Mouse (Mus musculus) CH12.LX (cell line): ENCODE results near the gene Ankrd11. TPM values are rescaled to one million over a fixed set of nuclear protein-coding genes. Genes with fewer than 3 reads are reported as not detected.

Experiments used
- DNase-seq: peaks from one replicate; pipeline ENCODE4 v3.0.0-alpha.2; 2013; ENCODE audit errors: extremely low read depth
- H3K27ac ChIP-seq: 2 replicates; pipeline ENCODE4 v1.5.1; 2012; ENCODE audit warnings: low read depth, mild to moderate bottlenecking, control low read depth, moderate library complexity; ENCODE audit not compliant: insufficient read depth
- H3K27me3 ChIP-seq: replicated peaks from 2 replicates; pipeline ENCODE3; 2012; ENCODE audit warnings: inconsistent platforms
- H3K36me3 ChIP-seq, 2 experiments: replicated peaks in 1 of 2; 2 replicates each; pipeline versions ENCODE3 to v1.6.1; 2012; ENCODE audit warnings: inconsistent platforms in 1 of 2, low read length in 1 of 2, mild to moderate bottlenecking in 1 of 2, mixed read lengths in 1 of 2, moderate library complexity in 1 of 2; ENCODE audit not compliant: control insufficient read depth in 1 of 2, insufficient read depth in 1 of 2
- H3K4me1 ChIP-seq, 2 experiments: 2 replicates each; pipeline ENCODE4 v1.6.1; 2012; ENCODE audit warnings: inconsistent platforms in 1 of 2, moderate library complexity in 1 of 2; ENCODE audit not compliant: insufficient read depth in 2 of 2, control insufficient read depth in 1 of 2
- H3K4me2 ChIP-seq: 2 replicates; pipeline ENCODE4 v1.6.1; 2012; ENCODE audit warnings: low read depth, mild to moderate bottlenecking, control low read depth; ENCODE audit not compliant: poor library complexity, insufficient read depth, severe bottlenecking
- H3K4me3 ChIP-seq, 3 experiments: fragments of 150-350 bp in 1 of 3; sonication (generic) in 1 of 3; replicated peaks in 1 of 3; 2 replicates each; pipeline versions ENCODE3 to v1.5.1; 2011 to 2012; ENCODE audit warnings: low read depth in 2 of 3, low read length in 2 of 3, mild to moderate bottlenecking in 2 of 3, moderate library complexity in 2 of 3, control low read depth in 1 of 3, improper control_type of control experiment in 1 of 3, inconsistent platforms in 1 of 3, mixed read lengths in 1 of 3; ENCODE audit not compliant: poor library complexity in 1 of 3
- H3K79me2 ChIP-seq: replicated peaks from 2 replicates; pipeline ENCODE4 v1.6.1; 2012; ENCODE audit warnings: mild to moderate bottlenecking, moderate library complexity; ENCODE audit not compliant: control insufficient read depth, poor library complexity, insufficient read depth, severe bottlenecking; ENCODE audit errors: extremely low read depth
- H3K9ac ChIP-seq: 2 replicates; pipeline ENCODE4 v1.6.1; 2012; ENCODE audit warnings: low read depth, mild to moderate bottlenecking, control low read depth, moderate library complexity; ENCODE audit not compliant: insufficient read depth
- H3K9me3 ChIP-seq: replicated peaks from 2 replicates; pipeline ENCODE3; 2012; ENCODE audit warnings: low read length, inconsistent platforms, mixed read lengths
- CTCF ChIP-seq, 2 experiments: IDR thresholded peaks in 1 of 2; conservative IDR thresholded peaks in 1 of 2; 2 replicates each; pipeline ENCODE4 v1.5.1; 2011 to 2012; ENCODE audit warnings: low read depth in 2 of 2, low read length in 2 of 2, improper control_type of control experiment in 1 of 2, inconsistent platforms in 1 of 2, mild to moderate bottlenecking in 1 of 2, moderate library complexity in 1 of 2
- E2F4 ChIP-seq: IDR thresholded peaks from 2 replicates; pipeline ENCODE4 v1.6.1; 2011; ENCODE audit warnings: low read depth, low read length, improper control_type of control experiment; ENCODE audit not compliant: insufficient replicate concordance
- EP300 ChIP-seq: IDR thresholded peaks from 2 replicates; pipeline ENCODE4 v1.6.1; 2011; ENCODE audit warnings: low read length, improper control_type of control experiment
- ETS1 ChIP-seq: conservative IDR thresholded peaks from 2 replicates; pipeline ENCODE4 v1.6.1; 2012; ENCODE audit warnings: low read depth, mild to moderate bottlenecking, inconsistent platforms, low read length, improper control_type of control experiment, moderate library complexity
- GABPA ChIP-seq: IDR thresholded peaks from 2 replicates; pipeline ENCODE4 v1.6.1; 2012; ENCODE audit warnings: low read depth, low read length, improper control_type of control experiment, inconsistent platforms; ENCODE audit not compliant: insufficient replicate concordance
- JUN ChIP-seq: IDR thresholded peaks from 2 replicates; pipeline ENCODE4 v1.6.1; 2011; ENCODE audit warnings: low read depth, mild to moderate bottlenecking, low read length, improper control_type of control experiment, moderate library complexity; ENCODE audit not compliant: insufficient read depth
- JUND ChIP-seq: conservative IDR thresholded peaks from 2 replicates; pipeline ENCODE4 v1.6.1; 2011; ENCODE audit warnings: low read depth, low read length, improper control_type of control experiment
- MAX ChIP-seq: IDR thresholded peaks from 2 replicates; pipeline ENCODE4 v1.6.1; 2011; ENCODE audit warnings: low read length, improper control_type of control experiment
- MXI1 ChIP-seq: IDR thresholded peaks from 2 replicates; pipeline ENCODE4 v1.6.1; 2011; ENCODE audit warnings: mild to moderate bottlenecking, low read depth, low read length, improper control_type of control experiment
- MYC ChIP-seq: IDR thresholded peaks from 2 replicates; pipeline ENCODE4 v1.6.1; 2011; ENCODE audit warnings: low read depth, mild to moderate bottlenecking, improper control_type of control experiment, low read length
- NELFE ChIP-seq: IDR thresholded peaks from 2 replicates; pipeline ENCODE4 v1.6.1; 2011; ENCODE audit warnings: low read depth, low read length, improper control_type of control experiment
- NRF1 ChIP-seq: IDR thresholded peaks from 2 replicates; pipeline ENCODE4 v1.6.1; 2014; ENCODE audit warnings: low read depth, mild to moderate bottlenecking, inconsistent platforms, low read length, improper control_type of control experiment, moderate library complexity
- PAX5 ChIP-seq: IDR thresholded peaks from 2 replicates; pipeline ENCODE4 v1.6.1; 2012; ENCODE audit warnings: low read length, inconsistent platforms, mixed read lengths
- POLR2A ChIP-seq: IDR thresholded peaks from 2 replicates; pipeline ENCODE4 v1.6.1; 2011; ENCODE audit warnings: low read depth, mild to moderate bottlenecking, improper control_type of control experiment, low read length
- RAD21 ChIP-seq: IDR thresholded peaks from 2 replicates; pipeline ENCODE4 v1.6.1; 2011; ENCODE audit warnings: low read depth, mild to moderate bottlenecking, low read length, improper control_type of control experiment, moderate library complexity
- RCOR1 ChIP-seq: conservative IDR thresholded peaks from 2 replicates; pipeline ENCODE4 v1.6.1; 2012; ENCODE audit warnings: low read depth, mild to moderate bottlenecking, inconsistent platforms, low read length, improper control_type of control experiment
- SIN3A ChIP-seq: IDR thresholded peaks from 2 replicates; pipeline ENCODE4 v1.6.1; 2012; ENCODE audit warnings: low read length, improper control_type of control experiment, inconsistent platforms
- TBP ChIP-seq: conservative IDR thresholded peaks from 2 replicates; pipeline ENCODE4 v1.6.1; 2011; ENCODE audit warnings: low read depth, low read length, improper control_type of control experiment
- UBTF ChIP-seq: IDR thresholded peaks from 2 replicates; pipeline ENCODE4 v1.6.1; 2012; ENCODE audit warnings: low read depth, mild to moderate bottlenecking, inconsistent platforms, low read length, improper control_type of control experiment, moderate library complexity
- USF2 ChIP-seq: conservative IDR thresholded peaks from 2 replicates; pipeline ENCODE4 v1.6.1; 2011; ENCODE audit warnings: low read depth, low read length, improper control_type of control experiment
- ZKSCAN1 ChIP-seq: IDR thresholded peaks from 2 replicates; pipeline ENCODE4 v1.6.1; 2012; ENCODE audit warnings: low read depth, inconsistent platforms, low read length, improper control_type of control experiment, borderline replicate concordance
- ZMIZ1 ChIP-seq: IDR thresholded peaks from 2 replicates; pipeline ENCODE4 v1.6.1; 2012; ENCODE audit warnings: low read depth, mild to moderate bottlenecking, inconsistent platforms, low read length, improper control_type of control experiment
- dilution Hi-C: fragments of 300-500 bp; cut with MboI; formaldehyde crosslinking; loops from 2 replicates; pipeline ENCODE4 v1.14.3; 2020; ENCODE audit warnings: low sequenced_read_pairs; ENCODE audit not compliant: extremely low pct_unique_long_range_greater_than_20kb, extremely low pct_ligation_motif_present
- in situ Hi-C: fragments of 300-500 bp; cut with MboI; formaldehyde crosslinking; loops from 3 replicates; pipeline ENCODE4 v1.14.3; 2019; ENCODE audit warnings: low sequenced_read_pairs, low pct_ligation_motif_present, low pct_unique_long_range_greater_than_20kb, mixed read lengths
- polyA plus RNA-seq: library from polyadenylated mRNA; unstranded; fragments of >175 nt; gene quantifications from 2 replicates; pipeline ENCODE4 v1.2.1, GENCODE M21; 2012; ENCODE audit warnings: low read depth; ENCODE audit not compliant: insufficient read length
- total RNA-seq, 2 experiments: library from RNA; depleted of rRNA; stranded (reverse); fragments of 300-350 nt in 1 of 2; fragments of >200 nt in 1 of 2; gene quantifications; 2 replicates each; pipeline ENCODE4 v1.2.3; 2012 to 2014

The Ankrd11 gene
- total and polyA plus RNA-seq, 3 experiments, result 37.4 to 74.9 (median 60.7) TPM

GRCm38 (mm10) chr8:122875186-122875585 lies 166.9 kb downstream of the Ankrd11 start:
- H3K36me3 ChIP-seq, result peaks cover 0 to 8% of the 10 kb centered on the region in 2 experiments
- H3K4me3 ChIP-seq, result no peak overlapping the region
- in situ Hi-C loops (no loop called here), dilution Hi-C loops (no loop called here)
- H3K4me2 ChIP-seq, result no peak overlapping the region
- peaks cover 4 to 10% of the 10 kb centered on the region in 2 experiments; a peak in 2 of 4 replicates for H3K4me1 ChIP-seq
- no peaks in the 10 kb centered on the region for H3K27me3 ChIP-seq
- H3K9ac ChIP-seq, result no peak overlapping the region
- H3K9me3 ChIP-seq, result no peaks in the 10 kb centered on the region
- TF ChIP-seq MAX (no peak), MYC (no peak), MXI1 (no peak), JUN (no peak), E2F4 (no peak), ZKSCAN1 (no peak), UBTF (no peak), USF2 (no peak)
- no peak overlapping the region for H3K27ac ChIP-seq
- H3K79me2 ChIP-seq, result no peaks in the 10 kb centered on the region
- no peak for DNase-seq

- no peak overlapping the region for H3K9ac ChIP-seq
- in situ Hi-C loops, result no loop called here
- TF ChIP-seq TBP, result no peak
- no peak for TF ChIP-seq PAX5
- TF ChIP-seq ZMIZ1, result no peak
- no peak for TF ChIP-seq NELFE
- no peak for TF ChIP-seq RCOR1
- no peak for TF ChIP-seq CTCF (conservative IDR thresholded peaks at IDR 0.05 in 1 of 2, IDR thresholded peaks at IDR 0.05 in 1 of 2; ENCODE audit: low read depth in 2 of 2, low read length in 2 of 2)
- TF ChIP-seq EP300, result no peak
- no peak for TF ChIP-seq GABPA
- dilution Hi-C loops, result no loop called here
- no peak overlapping the region for H3K27ac ChIP-seq
- peaks cover 0 to 2% of the 10 kb centered on the region in 2 experiments for H3K36me3 ChIP-seq
- no peak for DNase-seq
- peaks cover 4% of the 10 kb centered on the region for H3K27me3 ChIP-seq
- H3K4me3 ChIP-seq, result no peak overlapping the region
- H3K4me2 ChIP-seq, result no peak overlapping the region
- no peaks in the 10 kb centered on the region for H3K9me3 ChIP-seq
- H3K4me1 ChIP-seq, result peaks cover 4 to 17% of the 10 kb centered on the region in 2 experiments; a peak in 2 of 4 replicates
- H3K79me2 ChIP-seq, result no peaks in the 10 kb centered on the region
These were observed 168.9 kb downstream of the Ankrd11 start for GRCm38 (mm10) chr8:122873171-122873570.

- no peaks in the 10 kb centered on the region for H3K79me2 ChIP-seq
- in situ Hi-C loops, result no loop called here
- peaks cover 12% of the 10 kb centered on the region for H3K27me3 ChIP-seq
- TF ChIP-seq RAD21 (no peak), ZMIZ1 (no peak), USF2 (no peak), JUND (no peak), GABPA (no peak), SIN3A (no peak), ETS1 (no peak), POLR2A (no peak), NRF1 (no peak)
- H3K4me3 ChIP-seq, result no peak overlapping the region
- no peaks in the 10 kb centered on the region for H3K36me3 ChIP-seq
- H3K9ac ChIP-seq, result no peak overlapping the region
- no peak overlapping the region for H3K4me2 ChIP-seq
- DNase-seq, result no peak
- no peak overlapping the region for H3K27ac ChIP-seq
- no peaks in the 10 kb centered on the region for H3K9me3 ChIP-seq
- peaks cover 4 to 17% of the 10 kb centered on the region in 2 experiments; a peak in 2 of 4 replicates for H3K4me1 ChIP-seq
- dilution Hi-C loops, result no loop called here
These were observed 170.4 kb downstream of the Ankrd11 start for GRCm38 (mm10) chr8:122871663-122872062.
